Mouse (Mus musculus) testis, adult 2 months (tissue): Measurements from ENCODE around the gene Gm5767.

ENCODE experiments used
- CTCF ChIP-seq: fragments of 200-500 bp; IDR thresholded peaks from 2 replicates; pipeline ENCODE4 v1.5.1; 2012; ENCODE audit warnings: low read depth, mild to moderate bottlenecking, inconsistent platforms, low read length, moderate library complexity; ENCODE audit not compliant: control insufficient read depth, insufficient read depth, insufficient replicate concordance
- POLR2A ChIP-seq: fragments of 200-500 bp; IDR thresholded peaks from 2 replicates; pipeline ENCODE4 v1.6.1; 2012; ENCODE audit warnings: low read depth, mild to moderate bottlenecking, inconsistent platforms, low read length, moderate library complexity; ENCODE audit not compliant: control insufficient read depth

DNA sequence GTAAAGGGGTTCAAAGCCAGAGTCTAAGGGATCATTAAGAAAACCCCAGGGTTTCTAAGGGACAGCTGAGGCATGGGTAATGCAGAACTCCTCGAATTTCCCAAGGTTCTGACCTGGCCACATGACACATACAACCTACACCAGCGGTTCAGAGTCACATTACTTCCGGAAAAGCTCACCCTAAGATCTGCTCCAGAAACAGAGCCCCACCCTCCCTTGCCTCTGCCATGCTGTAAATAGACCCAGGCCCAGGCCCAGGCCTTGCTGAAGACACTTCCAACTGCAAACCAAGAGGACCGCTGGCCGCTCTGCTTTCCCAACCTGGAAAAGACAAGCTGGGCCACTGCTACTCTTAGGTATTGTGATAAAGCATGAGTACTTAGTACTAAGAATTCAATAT lies 34.3 kb downstream of the Gm5767 start:
- no peak for TF ChIP-seq CTCF
- TF ChIP-seq POLR2A = no peak
